Mouse (Mus musculus) thymus, postnatal 14 days (tissue): Measurements from ENCODE around the gene Mosmo.

Source experiments
- DNase-seq: peaks from one replicate; pipeline ENCODE4 v3.0.0; 2021

The Mosmo gene

GRCm38 (mm10) chr7:120677001-120677643, at the start of gene Mosmo:
Gene Mosmo, plus strand, starts transcription at chr7:120677618.
- DNase-seq: peak; percentile 83

- DNase-seq: peak; percentile 26
These were observed 44.9 kb upstream of the Mosmo start for GRCm38 (mm10) chr7:120632518-120632917.

- DNase-seq: no peak
These were observed 43.1 kb upstream of the Mosmo start for GRCm38 (mm10) chr7:120634301-120634700.

GRCm38 (mm10) chr7:120634711-120635361, 42.6 kb upstream of the Mosmo start, which contains the start of gene Uqcrc2:
Gene Uqcrc2, plus strand, starts transcription at chr7:120635176.
- DNase-seq: peak; percentile 89

- DNase-seq: no peak
These were observed 42.0 kb upstream of the Mosmo start for GRCm38 (mm10) chr7:120635362-120635781.

- peak; percentile 26 for DNase-seq
These were observed 41.6 kb upstream of the Mosmo start for GRCm38 (mm10) chr7:120635821-120636220.

- no peak for DNase-seq
These were observed 34.2 kb upstream of the Mosmo start for GRCm38 (mm10) chr7:120643217-120643616.

- no peak for DNase-seq
These were observed 29.6 kb upstream of the Mosmo start for GRCm38 (mm10) chr7:120647849-120648248.

GRCm38 (mm10) chr7:120662079-120662478, 15.3 kb upstream of the Mosmo start:
- DNase-seq: no peak

GRCm38 (mm10) chr7:120670153-120670875, 7.1 kb upstream of the Mosmo start, which contains the start of gene Pdzd9:
Gene Pdzd9, minus strand, starts transcription at chr7:120670343.
- peak; percentile 75 for DNase-seq

- DNase-seq: no peak
These were observed 6.1 kb upstream of the Mosmo start for GRCm38 (mm10) chr7:120671271-120671670.

GRCm38 (mm10) chr7:120677764-120678531, 530 bp downstream of the Mosmo start:
- peak; percentile 66 for DNase-seq

GRCm38 (mm10) chr7:120679023-120679422, 1.6 kb downstream of the Mosmo start:
- DNase-seq: no peak

GRCm38 (mm10) chr7:120682002-120682401, 4.6 kb downstream of the Mosmo start:
- DNase-seq: no peak

GRCm38 (mm10) chr7:120684731-120685161, 7.3 kb downstream of the Mosmo start:
- DNase-seq: no peak

GRCm38 (mm10) chr7:120685227-120685626, 7.8 kb downstream of the Mosmo start:
- no peak for DNase-seq

GRCm38 (mm10) chr7:120690634-120691033, 13.2 kb downstream of the Mosmo start:
- peak; percentile 48 for DNase-seq

- DNase-seq: peak; percentile 27
These were observed 16.5 kb downstream of the Mosmo start for GRCm38 (mm10) chr7:120693831-120694375.

GRCm38 (mm10) chr7:120695196-120695595, 17.8 kb downstream of the Mosmo start:
- no peak for DNase-seq

GRCm38 (mm10) chr7:120695641-120696040, 18.2 kb downstream of the Mosmo start:
- DNase-seq: no peak

- no peak for DNase-seq
These were observed 18.9 kb downstream of the Mosmo start for GRCm38 (mm10) chr7:120696331-120696730.

- no peak for DNase-seq
These were observed 22.2 kb downstream of the Mosmo start for GRCm38 (mm10) chr7:120699586-120699985.

- DNase-seq: no peak
These were observed 26.5 kb downstream of the Mosmo start for GRCm38 (mm10) chr7:120703888-120704287.
